Mouse (Mus musculus) ES-Bruce4 (cell line): ENCODE results near the gene Gm17949.

Experiments used
- CTCF ChIP-seq: IDR thresholded peaks from one replicate; pipeline ENCODE4 v1.8.1; 2011; ENCODE audit warnings: low read depth, low read length
- POLR2A ChIP-seq: IDR thresholded peaks from one replicate; pipeline ENCODE4 v1.8.1; 2011; ENCODE audit warnings: low read length; ENCODE audit not compliant: insufficient read depth

DNA sequence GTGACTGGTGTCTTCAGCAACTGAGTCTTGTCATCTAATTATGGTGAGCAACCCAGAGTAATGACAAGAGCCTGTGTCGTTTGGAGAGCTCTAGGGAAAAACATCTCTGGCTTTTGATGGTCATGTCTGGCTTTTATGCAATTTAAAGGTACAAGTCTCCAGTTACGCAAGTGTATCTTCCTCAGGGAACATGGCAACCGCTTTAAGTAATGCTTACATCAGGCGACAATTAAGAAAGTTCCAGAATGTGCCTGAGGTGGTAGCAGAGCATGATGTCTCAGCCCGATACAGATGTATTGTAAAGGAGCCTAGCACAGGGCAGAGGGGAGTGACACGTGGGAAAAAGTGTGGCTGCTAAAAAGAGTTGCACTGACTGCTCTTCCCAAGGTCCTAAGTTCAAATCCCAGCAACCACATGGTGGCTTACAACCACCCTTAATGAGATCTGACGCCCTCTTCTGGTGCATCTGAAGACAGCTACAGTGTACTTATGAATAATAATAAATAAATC is 22.3 kb upstream of the Gm17949 start:
- TF ChIP-seq CTCF, result no peak
- TF ChIP-seq POLR2A, result no peak
